ENCODE assay signal across 24 mouse cellular contexts in the genomic region with DNA sequence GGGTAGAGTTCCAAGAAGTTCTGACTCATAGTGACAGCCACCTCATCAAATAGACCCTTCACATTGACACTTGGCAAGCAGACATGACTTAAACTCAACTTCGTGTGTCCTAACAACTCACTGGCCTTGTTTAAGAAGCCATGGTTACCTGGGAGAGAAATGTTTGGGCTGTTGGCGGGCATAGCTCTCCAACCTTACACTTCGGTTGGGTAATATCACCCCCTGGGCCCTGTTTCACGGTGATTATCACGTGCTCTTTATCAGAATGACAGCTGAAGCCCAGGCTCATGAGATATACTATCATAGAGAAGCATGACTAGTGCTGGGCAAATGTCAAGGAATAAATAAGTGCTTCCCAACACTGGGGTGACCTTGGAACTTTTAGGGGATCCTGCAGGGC.
DNase-seq lines count a peak whose midpoint lies in the region; ATAC-seq and TF ChIP-seq lines count a peak whose summit lies in the region.
"Had no signal": no experiment of that assay in that cellular context is flagged by ENCODE, and none has a peak within 500 bp of the region (broad histone marks: within the 10 kb centered on the region; RNA-seq: fewer than 3 reads in every experiment).

No protein-coding gene starts in this region.

- H3K27ac ChIP-seq in heart, adult 2 months: peak overlapping the region; percentile 55
- peak overlapping the region; percentile 25; the same call in 1 of the 2 replicates for H3K27ac ChIP-seq in heart, embryonic 13.5 days (replicated peaks)
- H3K27ac ChIP-seq in heart, embryonic 16.5 days (ENCODE audit: low read length): peak overlapping the region; percentile 26
- H3K27ac ChIP-seq in heart, embryonic 11.5 days (ENCODE audit: low read depth, low read length): no peak overlapping the region
- H3K27ac ChIP-seq in intestine, postnatal 0 days (ENCODE audit: low read depth, low read length): no peak overlapping the region
- H3K27ac ChIP-seq in intestine, embryonic 15.5 days: no peak overlapping the region
- H3K27ac ChIP-seq: embryonic facial prominence, embryonic 13.5 days; embryonic facial prominence, embryonic 15.5 days; forebrain, embryonic 10.5 days; forebrain, embryonic 12.5 days had no signal

- no peak overlapping the region for H3K4me3 ChIP-seq in heart, adult 2 months
- no peak overlapping the region for H3K4me3 ChIP-seq in heart, embryonic 13.5 days
- H3K4me3 ChIP-seq in heart, embryonic 16.5 days (ENCODE audit: low read length): no peak overlapping the region
- no peak overlapping the region for H3K4me3 ChIP-seq in heart, embryonic 11.5 days (ENCODE audit: low read depth, low read length)
- no peak overlapping the region for H3K4me3 ChIP-seq in intestine, postnatal 0 days (ENCODE audit: low read depth, low read length)
- H3K4me3 ChIP-seq in intestine, embryonic 15.5 days (replicated peaks): no peak overlapping the region
- H3K4me3 ChIP-seq: embryonic facial prominence, embryonic 13.5 days; embryonic facial prominence, embryonic 15.5 days; erythroblast, embryonic 14.5 days; forebrain, embryonic 10.5 days; forebrain, embryonic 12.5 days had no signal

- peaks cover 4% of the 10 kb centered on the region for H3K36me3 ChIP-seq in heart, adult 2 months (ENCODE audit: control insufficient read depth, insufficient read depth, low read length)
- peaks cover 83% of the 10 kb centered on the region for H3K36me3 ChIP-seq in heart, embryonic 13.5 days
- H3K36me3 ChIP-seq in heart, embryonic 16.5 days (ENCODE audit: control insufficient read depth, insufficient read depth): peaks cover 39% of the 10 kb centered on the region
- no peaks in the 10 kb centered on the region; the same call in 1 of the 2 replicates for H3K36me3 ChIP-seq in heart, embryonic 11.5 days (ENCODE audit: control insufficient read depth, insufficient read depth, low read length)
- no peaks in the 10 kb centered on the region for H3K36me3 ChIP-seq in intestine, postnatal 0 days (ENCODE audit: control insufficient read depth, insufficient read depth)
- no peaks in the 10 kb centered on the region for H3K36me3 ChIP-seq in intestine, embryonic 15.5 days
- H3K36me3 ChIP-seq: embryonic facial prominence, embryonic 15.5 days; forebrain, embryonic 10.5 days; forebrain, embryonic 12.5 days had no signal

- 0 out of 2 replicates have a peak, but pooled peaks have one; percentile 38 for TF ChIP-seq EP300 in heart, adult 2 months (IDR thresholded peaks at IDR 0.05; ENCODE audit: insufficient read depth, low read depth, low read length)

- no peaks in the 10 kb centered on the region for H3K79me2 ChIP-seq in heart, adult 2 months (replicated peaks; ENCODE audit: control insufficient read depth, insufficient read depth, low read length)

- H3K9ac ChIP-seq in heart, adult 2 months (ENCODE audit: low read depth, low read length): no peak overlapping the region
- no peak overlapping the region for H3K9ac ChIP-seq in heart, embryonic 13.5 days
- H3K9ac ChIP-seq in heart, embryonic 16.5 days (ENCODE audit: low read length): no peak overlapping the region
- no peak overlapping the region for H3K9ac ChIP-seq in heart, embryonic 11.5 days (ENCODE audit: low read depth, low read length)
- no peak overlapping the region for H3K9ac ChIP-seq in intestine, postnatal 0 days (ENCODE audit: low read depth, low read length)
- no peak overlapping the region for H3K9ac ChIP-seq in intestine, embryonic 15.5 days
- H3K9ac ChIP-seq: embryonic facial prominence, embryonic 13.5 days; embryonic facial prominence, embryonic 15.5 days; forebrain, embryonic 12.5 days had no signal

- no peaks in the 10 kb centered on the region; the same call in 1 of the 2 replicates for H3K4me1 ChIP-seq in heart, adult 2 months (ENCODE audit: control insufficient read depth, insufficient read depth, low read length)
- H3K4me1 ChIP-seq in heart, embryonic 13.5 days: peaks cover 21% of the 10 kb centered on the region
- peaks cover 9% of the 10 kb centered on the region for H3K4me1 ChIP-seq in heart, embryonic 16.5 days (ENCODE audit: control insufficient read depth, insufficient read depth, low read length)
- H3K4me1 ChIP-seq in heart, embryonic 11.5 days (ENCODE audit: control insufficient read depth, insufficient read depth, low read length): 0 out of 2 replicates have a peak, but pooled peaks cover 4% of the 10 kb centered on the region
- no peaks in the 10 kb centered on the region for H3K4me1 ChIP-seq in intestine, postnatal 0 days (replicated peaks; ENCODE audit: control insufficient read depth, insufficient read depth, low read length)
- no peaks in the 10 kb centered on the region for H3K4me1 ChIP-seq in intestine, embryonic 15.5 days (replicated peaks)
- H3K4me1 ChIP-seq: embryonic facial prominence, embryonic 13.5 days; embryonic facial prominence, embryonic 15.5 days; forebrain, embryonic 12.5 days had no signal

- 43% methylated on average over 5 of the region's 5 CpGs for WGBS in heart, adult 2 months
- WGBS in heart, embryonic 13.5 days: 45% methylated on average over 5 of the region's 5 CpGs
- WGBS in heart, embryonic 16.5 days: 35% methylated on average over 5 of the region's 5 CpGs
- WGBS in heart, embryonic 11.5 days (ENCODE audit: insufficient replicate concordance): 56% methylated on average over 5 of the region's 5 CpGs
- 52% methylated on average over 5 of the region's 5 CpGs for WGBS in intestine, postnatal 0 days
- 69% methylated on average over 5 of the region's 5 CpGs for WGBS in intestine, embryonic 15.5 days

- no peaks in the 10 kb centered on the region for H3K27me3 ChIP-seq in heart, adult 2 months (ENCODE audit: control insufficient read depth, insufficient read depth, low read length)
- no peaks in the 10 kb centered on the region for H3K27me3 ChIP-seq in heart, embryonic 13.5 days (replicated peaks)
- no peaks in the 10 kb centered on the region for H3K27me3 ChIP-seq in heart, embryonic 16.5 days (ENCODE audit: control insufficient read depth, insufficient read depth, low read length)
- no peaks in the 10 kb centered on the region for H3K27me3 ChIP-seq in heart, embryonic 11.5 days (ENCODE audit: control insufficient read depth, insufficient read depth, low read length)
- no peaks in the 10 kb centered on the region for H3K27me3 ChIP-seq in intestine, postnatal 0 days (replicated peaks; ENCODE audit: control insufficient read depth, insufficient read depth, low read length)
- H3K27me3 ChIP-seq in intestine, embryonic 15.5 days (replicated peaks): no peaks in the 10 kb centered on the region
- H3K27me3 ChIP-seq: embryonic facial prominence, embryonic 13.5 days; embryonic facial prominence, embryonic 15.5 days; forebrain, embryonic 12.5 days had no signal

- peak in 1 of 2 experiments; percentile 32 for DNase-seq in heart, adult 2 months
- DNase-seq in heart, postnatal 25 days (ENCODE audit: low spot score): no peak
- no peak for DNase-seq in heart, postnatal 14 days
- DNase-seq: adrenal gland, adult 2 months; adrenal gland, postnatal 10 days; adrenal gland, postnatal 25 days; cerebellum, adult 11 months; cerebellum, adult 18-20 months; cerebellum, adult 8-10 months; cerebellum, adult 9-11 months; cerebellum, postnatal 14 days; cerebellum, postnatal 36 days; embryo, embryonic 11 days had no signal

- ATAC-seq in heart, embryonic 13.5 days (ENCODE audit: extremely low read depth, insufficient number of reproducible peaks, low FRiP score, low TSS enrichment): no peak
- no peak for ATAC-seq in heart, embryonic 16.5 days (replicated peaks; ENCODE audit: extremely low read depth, insufficient read depth, low FRiP score)
- no peak for ATAC-seq in heart, embryonic 11.5 days (replicated peaks; ENCODE audit: insufficient number of reproducible peaks, low FRiP score, low TSS enrichment)
- peak; percentile 22; the same call in 1 of the 2 replicates for ATAC-seq in intestine, postnatal 0 days
- ATAC-seq in intestine, embryonic 15.5 days: no peak
- ATAC-seq: forebrain, embryonic 14.5 days had no signal

- H3K9me3 ChIP-seq in heart, embryonic 13.5 days: no peaks in the 10 kb centered on the region; the same call in 1 of the 2 replicates
- H3K9me3 ChIP-seq in heart, embryonic 16.5 days (replicated peaks; ENCODE audit: control insufficient read depth, low read length): no peaks in the 10 kb centered on the region
- no peaks in the 10 kb centered on the region for H3K9me3 ChIP-seq in heart, embryonic 11.5 days (replicated peaks; ENCODE audit: control insufficient read depth, low read length)
- H3K9me3 ChIP-seq in intestine, postnatal 0 days (ENCODE audit: control insufficient read depth): no peaks in the 10 kb centered on the region
- no peaks in the 10 kb centered on the region for H3K9me3 ChIP-seq in intestine, embryonic 15.5 days
- H3K9me3 ChIP-seq: embryonic facial prominence, embryonic 13.5 days; embryonic facial prominence, embryonic 15.5 days; forebrain, embryonic 10.5 days; forebrain, embryonic 12.5 days had no signal

- TF ChIP-seq CTCF in heart, adult 2 months (IDR thresholded peaks at IDR 0.05): no peak
- no peak for TF ChIP-seq CTCF in intestine, postnatal 0 days (IDR thresholded peaks at IDR 0.05; ENCODE audit: low read depth)

- no peak overlapping the region for H3K4me2 ChIP-seq in heart, embryonic 13.5 days
- no peak overlapping the region for H3K4me2 ChIP-seq in heart, embryonic 16.5 days (ENCODE audit: low read depth, low read length)
- no peak overlapping the region for H3K4me2 ChIP-seq in heart, embryonic 11.5 days
- H3K4me2 ChIP-seq in intestine, postnatal 0 days (replicated peaks; ENCODE audit: low read depth): no peak overlapping the region
- no peak overlapping the region for H3K4me2 ChIP-seq in intestine, embryonic 15.5 days (replicated peaks)
- H3K4me2 ChIP-seq: embryonic facial prominence, embryonic 13.5 days; embryonic facial prominence, embryonic 15.5 days; forebrain, embryonic 12.5 days had no signal

- intact Hi-C loops in heart, adult 2 months (cut with DNase I): no loop called here
- intact Hi-C loops in heart, postnatal 25 days (cut with DNase I): no loop called here
- intact Hi-C loops in heart, postnatal 14 days (cut with DNase I): no loop called here

- no peak for TF ChIP-seq POLR2A in heart, adult 2 months (IDR thresholded peaks at IDR 0.05; ENCODE audit: insufficient read depth, low read depth, low read length)

Comparison
In these comparisons a context has a peak if more than half of its experiments do, and no peak if none do; other contexts are left out.
1. H3K27ac ChIP-seq: peak in heart, adult 2 months (single experiment), heart, embryonic 13.5 days (single experiment) and heart, embryonic 16.5 days (single experiment); none in heart, embryonic 11.5 days (single experiment), intestine, postnatal 0 days (single experiment) and intestine, embryonic 15.5 days (single experiment).